26 mouse cellular contexts compared by ENCODE assay signal in genomic region chr10:86493140-86493539, GRCm38 (mm10).
"Had no signal": no experiment of that assay in that cellular context is flagged by ENCODE, and none has a peak within 500 bp of the region (broad histone marks: within the 10 kb centered on the region; RNA-seq: fewer than 3 reads in every experiment).

No protein-coding gene starts in this region.

- H3K27me3 ChIP-seq: intestine, embryonic 15.5 days; kidney, embryonic 15.5 days; limb, embryonic 13.5 days; liver, embryonic 15.5 days; lung, embryonic 15.5 days; neural tube, embryonic 12.5 days; neural tube, embryonic 15.5 days; stomach, embryonic 15.5 days had no signal

- ATAC-seq: intestine, embryonic 15.5 days; liver, embryonic 12.5 days had no signal

- H3K4me1 ChIP-seq: liver, embryonic 15.5 days had no signal

- H3K27ac ChIP-seq: intestine, embryonic 15.5 days; kidney, embryonic 15.5 days; limb, embryonic 10.5 days; limb, embryonic 13.5 days; liver, embryonic 12.5 days; liver, embryonic 15.5 days; lung, embryonic 15.5 days; midbrain, embryonic 10.5 days; neural tube, embryonic 12.5 days; neural tube, embryonic 15.5 days; stomach, embryonic 15.5 days had no signal

- H3K9ac ChIP-seq: intestine, embryonic 15.5 days; kidney, embryonic 15.5 days; limb, embryonic 13.5 days; liver, embryonic 12.5 days; liver, embryonic 15.5 days; lung, embryonic 15.5 days; neural tube, embryonic 12.5 days; neural tube, embryonic 15.5 days; stomach, embryonic 15.5 days had no signal

- H3K4me3 ChIP-seq: intestine, embryonic 15.5 days; kidney, embryonic 15.5 days; limb, embryonic 10.5 days; limb, embryonic 13.5 days; liver, embryonic 12.5 days; liver, embryonic 15.5 days; lung, embryonic 15.5 days; megakaryocyte, embryonic 14.5 days; midbrain, embryonic 10.5 days; neural tube, embryonic 12.5 days; neural tube, embryonic 15.5 days; stomach, embryonic 15.5 days had no signal

- H3K9me3 ChIP-seq: intestine, embryonic 15.5 days; kidney, embryonic 15.5 days; limb, embryonic 10.5 days; limb, embryonic 13.5 days; liver, embryonic 12.5 days; liver, embryonic 15.5 days; lung, embryonic 15.5 days; megakaryocyte, embryonic 14.5 days; midbrain, embryonic 10.5 days; neural tube, embryonic 12.5 days; neural tube, embryonic 15.5 days; stomach, embryonic 15.5 days had no signal

- H3K4me2 ChIP-seq: intestine, embryonic 15.5 days; kidney, embryonic 15.5 days; limb, embryonic 13.5 days; liver, embryonic 12.5 days; liver, embryonic 15.5 days; lung, embryonic 15.5 days; neural tube, embryonic 12.5 days; neural tube, embryonic 15.5 days; stomach, embryonic 15.5 days had no signal

- DNase-seq: kidney, adult 11 months; kidney, adult 8-10 months; kidney, postnatal 10 days; kidney, postnatal 36 days; layer of hippocampus, postnatal 36 days; liver; lung, adult 18-20 months; lung, postnatal 10 days; lung, postnatal 36 days; midbrain, embryonic 14.5 days; retina, postnatal 1 day; right cerebral cortex, postnatal 25 days; spleen, adult 18-20 months; thymus, postnatal 25 days had no signal

- H3K36me3 ChIP-seq: intestine, embryonic 15.5 days; kidney, embryonic 15.5 days; limb, embryonic 10.5 days; limb, embryonic 13.5 days; liver, embryonic 12.5 days; liver, embryonic 15.5 days; lung, embryonic 15.5 days; midbrain, embryonic 10.5 days; neural tube, embryonic 12.5 days; neural tube, embryonic 15.5 days; stomach, embryonic 15.5 days had no signal
